Mouse (Mus musculus) gastrocnemius, adult 2 months (tissue): ENCODE measurements around the gene Oit3. TPM values are rescaled to one million over a fixed set of nuclear protein-coding genes. Genes with fewer than 3 reads are reported as not detected.
"Not testable (repeated sequence)": the region's sequence is repeated elsewhere in the genome, so short reads cannot be mapped to it uniquely, and the experiment has no call there.

Source experiments
- DNase-seq: peaks from one replicate; pipeline ENCODE4 v3.0.0; 2022
- H3K27ac ChIP-seq: fragments of 200-600 bp; 2 replicates; pipeline ENCODE4 v1.8.1; 2022; ENCODE audit warnings: mild to moderate bottlenecking
- H3K4me3 ChIP-seq: fragments of 200-600 bp; 2 replicates; pipeline ENCODE4 v1.8.1; 2022; ENCODE audit warnings: mild to moderate bottlenecking, moderate library complexity
- CTCF ChIP-seq: fragments of 200-600 bp; IDR thresholded peaks from 2 replicates; pipeline ENCODE4 v1.8.1; 2022; ENCODE audit warnings: antibody characterized with exemption, mild to moderate bottlenecking, moderate library complexity
- intact Hi-C: fragments of 180-260 bp; cut with DNase I; formaldehyde crosslinking; loops from one replicate; pipeline ENCODE4 v1.15.1; 2025
- total RNA-seq, 2 experiments: library from RNA; stranded (reverse); gene quantifications; 2 replicates each; pipeline ENCODE4 v1.2.3; 2021

Oit3 gene
- total RNA-seq, 2 experiments from 2014 or later: 0.11 TPM; not detected in 1

- peak overlapping the region; percentile 48 for H3K27ac ChIP-seq
- no peak for TF ChIP-seq CTCF
- H3K4me3 ChIP-seq: no peak overlapping the region
- DNase-seq: no peak
- intact Hi-C loops: no loop called here
These were observed 25.0 kb downstream of the Oit3 start for GRCm38 (mm10) chr10:59416623-59417022.

- intact Hi-C loops: no loop called here
- no peak for DNase-seq
- no peak overlapping the region for H3K4me3 ChIP-seq
- H3K27ac ChIP-seq: no peak overlapping the region
- peak; percentile 23; the same call in 1 of the 2 replicates for TF ChIP-seq CTCF
These were observed 27.9 kb downstream of the Oit3 start for GRCm38 (mm10) chr10:59413711-59414110.

- intact Hi-C loops: no loop called here
- no peak overlapping the region for H3K27ac ChIP-seq
- no peak for DNase-seq
- TF ChIP-seq CTCF: no peak
- no peak overlapping the region for H3K4me3 ChIP-seq
These were observed 31.3 kb downstream of the Oit3 start for GRCm38 (mm10) chr10:59410264-59410663.

DNA sequence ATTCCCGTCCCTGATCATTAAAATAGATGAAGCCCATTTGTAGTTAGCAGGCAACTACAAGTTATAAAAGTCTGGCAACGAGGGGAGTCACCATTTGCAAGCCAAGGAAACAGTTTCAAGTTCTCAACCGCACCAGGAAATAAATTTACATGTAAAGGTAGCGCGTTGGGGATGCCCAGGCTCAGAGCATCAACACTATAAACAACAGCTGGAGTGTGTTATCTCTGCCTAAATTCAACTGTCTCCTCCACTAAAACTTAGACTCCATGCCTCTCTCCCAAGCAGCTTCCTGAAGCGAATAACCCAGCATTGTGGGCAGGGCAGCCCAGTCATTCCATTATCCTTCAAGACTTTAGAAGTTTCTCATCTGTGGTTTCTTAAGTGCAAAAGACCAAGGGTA is 33.1 kb downstream of the Oit3 start:
- no peak for DNase-seq
- H3K4me3 ChIP-seq: no peak overlapping the region
- intact Hi-C loops: no loop called here
- no peak overlapping the region for H3K27ac ChIP-seq
- TF ChIP-seq CTCF: no peak

- no peak for DNase-seq
- no peak for TF ChIP-seq CTCF
- Histone ChIP-seq H3K27ac (no peak overlapping the region), H3K4me3 (no peak overlapping the region)
- intact Hi-C loops: no loop called here
These were observed 37.8 kb downstream of the Oit3 start for GRCm38 (mm10) chr10:59403793-59404149.

- Histone ChIP-seq H3K4me3 (no peak within 1 kb of the TSS), H3K27ac (no peak within 1 kb of the TSS)
- intact Hi-C loops: no loop called here
- TF ChIP-seq CTCF: no peak
- no peak for DNase-seq
These were observed 38.4 kb downstream of the Oit3 start, which contains the start of gene Pla2g12b for GRCm38 (mm10) chr10:59402899-59403792. Gene Pla2g12b (plus strand): TSS chr10:59403660.

GRCm38 (mm10) chr10:59395461-59395860 is 46.1 kb downstream of the Oit3 start, which contains the start of gene Gm10273:
Gene Gm10273 (plus strand): TSS chr10:59395632.
- H3K27ac ChIP-seq, intact Hi-C loops, DNase-seq, H3K4me3 ChIP-seq: not testable (repeated sequence)

DNA sequence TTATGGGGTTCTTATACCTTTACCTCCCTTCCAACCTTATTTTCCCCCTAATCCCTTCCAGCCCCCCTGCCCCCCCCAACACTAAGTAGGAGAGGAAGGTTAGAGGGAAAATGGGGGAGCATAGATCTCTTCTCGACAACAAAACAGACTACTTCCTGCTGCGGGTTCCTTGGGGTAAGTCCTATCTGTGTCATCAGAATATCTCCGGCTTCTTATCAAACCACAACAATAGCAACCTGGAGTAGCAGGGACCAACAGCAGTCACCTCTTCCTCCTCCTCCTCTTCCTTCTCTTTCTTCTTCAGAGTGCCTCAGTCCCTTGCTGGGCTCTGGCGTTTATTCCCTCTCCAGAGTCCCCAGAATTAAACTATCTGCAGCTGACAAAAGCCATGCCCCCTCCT is 49.7 kb downstream of the Oit3 start:
- no peak overlapping the region for H3K27ac ChIP-seq
- no peak overlapping the region for H3K4me3 ChIP-seq
- no peak for DNase-seq
- intact Hi-C loops: no loop called here
- no peak for TF ChIP-seq CTCF

GRCm38 (mm10) chr10:59389652-59390051 is 51.9 kb downstream of the Oit3 start:
- intact Hi-C loops: no loop called here
- no peak for TF ChIP-seq CTCF
- H3K27ac ChIP-seq: no peak overlapping the region
- no peak for DNase-seq
- H3K4me3 ChIP-seq: no peak overlapping the region

GRCm38 (mm10) chr10:59386951-59387350 is 54.6 kb downstream of the Oit3 start:
- H3K4me3 ChIP-seq: no peak overlapping the region
- no peak overlapping the region for H3K27ac ChIP-seq
- intact Hi-C loops: no loop called here
- no peak for TF ChIP-seq CTCF
- no peak for DNase-seq

DNA sequence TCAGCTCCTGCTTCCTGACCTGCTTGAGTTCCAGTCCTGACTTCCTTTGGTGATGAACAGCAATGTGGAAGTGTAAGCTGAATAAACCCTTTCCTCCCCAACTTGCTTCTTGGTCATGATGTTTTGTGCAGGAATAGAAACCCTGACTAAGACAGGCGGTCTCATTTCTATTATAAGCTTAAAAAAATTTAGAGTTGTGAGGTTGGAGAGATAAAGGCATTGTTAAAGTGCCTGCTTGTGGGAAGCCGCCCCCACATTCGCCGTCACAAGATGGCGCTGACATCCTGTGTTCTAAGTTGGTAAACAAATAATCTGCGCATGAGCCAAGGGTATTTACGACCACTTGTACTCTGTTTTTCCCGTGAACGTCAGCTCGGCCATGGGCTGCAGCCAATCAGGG is 60.0 kb downstream of the Oit3 start:
- DNase-seq, H3K27ac ChIP-seq, intact Hi-C loops, H3K4me3 ChIP-seq: not testable (repeated sequence)

DNA sequence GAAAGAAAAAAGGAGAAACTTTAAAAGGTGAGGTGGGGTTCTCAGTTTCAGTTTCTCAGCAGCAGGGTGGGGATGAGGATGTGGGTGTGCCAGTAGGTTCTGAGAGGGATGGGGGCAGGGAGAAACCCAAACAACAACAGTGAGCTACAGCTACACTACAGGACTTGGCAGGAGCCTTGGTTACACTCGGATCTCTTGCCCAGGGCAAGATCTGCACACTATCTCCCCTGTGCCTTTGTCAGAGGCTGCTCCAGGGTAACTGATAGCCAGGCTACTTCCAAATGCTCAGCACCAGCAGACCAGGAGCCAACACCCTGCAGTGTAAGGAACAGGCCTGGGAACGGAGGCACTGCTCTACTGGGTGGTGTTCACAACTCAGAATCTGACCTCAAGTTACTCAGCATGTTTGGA is 61.2 kb downstream of the Oit3 start:
- H3K4me3 ChIP-seq: no peak overlapping the region
- no peak for TF ChIP-seq CTCF
- intact Hi-C loops: no loop called here
- DNase-seq: no peak
- no peak overlapping the region for H3K27ac ChIP-seq

DNA sequence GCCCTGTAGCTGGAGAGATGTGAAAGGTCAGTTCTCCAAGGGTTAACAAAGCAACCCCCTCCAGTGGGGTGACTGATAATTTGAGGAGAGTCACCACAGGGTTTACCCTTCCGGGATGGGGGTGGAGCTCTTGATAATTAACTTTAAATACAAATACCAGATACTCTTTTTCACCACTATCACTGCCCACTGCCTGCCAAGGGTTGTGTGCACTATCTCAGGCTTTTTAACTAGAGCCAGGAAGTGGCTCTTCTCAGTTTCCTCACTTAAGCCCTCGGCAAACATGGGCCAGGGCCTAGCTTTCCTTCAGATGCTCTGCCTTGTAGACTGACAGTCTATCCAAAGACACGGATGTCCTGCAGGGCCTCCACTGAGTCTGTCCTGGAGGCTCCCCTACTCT is 61.7 kb downstream of the Oit3 start:
- no peak for TF ChIP-seq CTCF
- Histone ChIP-seq H3K4me3 (no peak overlapping the region), H3K27ac (no peak overlapping the region)
- intact Hi-C loops: loop anchor here (10.0 kb wide), 1 partner anchor 485 kb away; no protein-coding TSS in a partner anchor
- DNase-seq: no peak

- intact Hi-C loops: loop anchor here (10.0 kb wide), 1 partner anchor 486 kb away; no protein-coding TSS in a partner anchor
- TF ChIP-seq CTCF: peak; percentile 39
- Histone ChIP-seq H3K4me3 (no peak overlapping the region), H3K27ac (no peak overlapping the region)
- no peak for DNase-seq
These were observed 62.9 kb downstream of the Oit3 start for GRCm38 (mm10) chr10:59378728-59379127.
